Mouse (Mus musculus) brain, embryonic 14.5 days (tissue): ENCODE data around the gene Gm44502.

Experiments used
- CTCF ChIP-seq: fragments of 200-500 bp; IDR thresholded peaks from 2 replicates; pipeline ENCODE4 v1.5.1; 2012; ENCODE audit warnings: inconsistent platforms, mild to moderate bottlenecking, moderate library complexity, borderline replicate concordance; ENCODE audit not compliant: insufficient read depth, insufficient read length; ENCODE audit errors: extremely low read depth
- POLR2A ChIP-seq: fragments of 200-500 bp; IDR thresholded peaks from 2 replicates; pipeline ENCODE4 v1.6.1; 2012; ENCODE audit warnings: mild to moderate bottlenecking, inconsistent platforms, borderline replicate concordance; ENCODE audit not compliant: poor library complexity, insufficient read depth, insufficient read length, severe bottlenecking; ENCODE audit errors: extremely low read depth

DNA sequence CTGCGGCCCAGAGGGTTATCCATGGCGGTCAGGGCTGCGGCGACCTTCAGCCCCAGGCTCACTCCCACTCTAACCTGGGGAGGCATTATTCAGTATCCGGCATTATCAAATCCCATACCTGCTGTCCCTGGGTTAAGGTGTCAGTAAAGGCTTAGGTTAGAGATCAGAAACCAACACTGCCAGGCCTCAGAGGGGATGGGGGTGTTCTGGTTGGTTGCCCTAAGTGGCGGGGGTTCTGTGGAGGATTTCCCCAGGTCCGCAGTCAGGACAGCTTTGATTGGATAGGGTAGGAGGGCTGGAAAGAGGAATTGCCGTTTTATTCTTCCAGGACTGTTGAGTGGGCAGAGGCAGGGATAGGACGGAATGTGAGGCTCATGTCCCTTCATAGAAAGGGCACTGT lies 55.2 kb downstream of the Gm44502 start:
- TF ChIP-seq POLR2A = no peak
- no peak for TF ChIP-seq CTCF
